Mouse (Mus musculus) E14TG2a.4 (cell line): ENCODE measurements around the gene Mtcl1.

ENCODE experiments used
- H3K27me3 ChIP-seq: 2 replicates; pipeline ENCODE4 v1.6.1; 2014; ENCODE audit warnings: low read length, control low read depth; ENCODE audit not compliant: insufficient read depth
- H3K36me3 ChIP-seq: 2 replicates; pipeline ENCODE4 v1.6.1; 2014; ENCODE audit warnings: low read length, control low read depth; ENCODE audit not compliant: insufficient read depth
- H3K4me1 ChIP-seq: replicated peaks from 2 replicates; pipeline ENCODE4 v1.6.1; 2014; ENCODE audit warnings: low read depth, low read length, control low read depth
- H3K4me3 ChIP-seq: replicated peaks from 2 replicates; pipeline ENCODE4 v1.5.1; 2014; ENCODE audit warnings: mild to moderate bottlenecking, low read length
- H3K9me3 ChIP-seq: 2 replicates; pipeline ENCODE4 v1.6.1; 2014; ENCODE audit warnings: low read length, control low read depth
- CTCF ChIP-seq: conservative IDR thresholded peaks from 2 replicates; pipeline ENCODE4 v1.5.1; 2014; ENCODE audit warnings: low read length
- NANOG ChIP-seq: IDR thresholded peaks from 2 replicates; pipeline ENCODE4 v1.6.1; 2014; ENCODE audit warnings: borderline replicate concordance, low read length, mixed read lengths
- POU5F1 ChIP-seq: IDR thresholded peaks from 2 replicates; pipeline ENCODE4 v1.6.1; 2014; ENCODE audit warnings: low read length, borderline replicate concordance

Gene Mtcl1

GRCm38 (mm10) chr17:66449460-66450341, at the start of gene Mtcl1:
Mtcl1 (minus strand) TSS chr17:66449750.
- peaks cover 75% of the 10 kb centered on the region for H3K4me1 ChIP-seq
- H3K27me3 ChIP-seq, result peaks cover 15% of the 10 kb centered on the region
- H3K36me3 ChIP-seq, result peaks cover 25% of the 10 kb centered on the region
- TF ChIP-seq NANOG, result no peak
- no peak for TF ChIP-seq POU5F1
- no peak for TF ChIP-seq CTCF
- peak within 1 kb of the TSS; percentile 90 for H3K4me3 ChIP-seq
- no peaks in the 10 kb centered on the region for H3K9me3 ChIP-seq

GRCm38 (mm10) chr17:66498598-66498997, 49.0 kb upstream of the Mtcl1 start:
- H3K4me3 ChIP-seq, result no peak overlapping the region
- peaks cover 27% of the 10 kb centered on the region for H3K4me1 ChIP-seq
- peaks cover 88% of the 10 kb centered on the region for H3K36me3 ChIP-seq
- TF ChIP-seq CTCF, result no peak
- no peak for TF ChIP-seq NANOG
- TF ChIP-seq POU5F1, result no peak
- no peaks in the 10 kb centered on the region for H3K27me3 ChIP-seq
- no peaks in the 10 kb centered on the region for H3K9me3 ChIP-seq

- peaks cover 33% of the 10 kb centered on the region for H3K4me1 ChIP-seq
- H3K4me3 ChIP-seq, result no peak overlapping the region
- no peak for TF ChIP-seq NANOG
- no peak for TF ChIP-seq POU5F1
- no peak for TF ChIP-seq CTCF
- H3K36me3 ChIP-seq, result peaks cover 74% of the 10 kb centered on the region
- H3K9me3 ChIP-seq, result no peaks in the 10 kb centered on the region
- H3K27me3 ChIP-seq, result no peaks in the 10 kb centered on the region
Observed at GRCm38 (mm10) chr17:66496589-66496988, 47.0 kb upstream of the Mtcl1 start.

GRCm38 (mm10) chr17:66490022-66490601, 40.6 kb upstream of the Mtcl1 start:
- no peaks in the 10 kb centered on the region for H3K27me3 ChIP-seq
- no peak overlapping the region for H3K4me3 ChIP-seq
- H3K4me1 ChIP-seq, result peaks cover 42% of the 10 kb centered on the region
- H3K36me3 ChIP-seq, result peaks cover 13% of the 10 kb centered on the region
- peak; percentile 96 for TF ChIP-seq CTCF
- no peak for TF ChIP-seq NANOG
- no peaks in the 10 kb centered on the region for H3K9me3 ChIP-seq

- Histone ChIP-seq H3K9me3 (no peaks in the 10 kb centered on the region), H3K4me1 (peaks cover 43% of the 10 kb centered on the region), H3K4me3 (peak overlapping the region; percentile 67; the same call in 1 of the 2 replicates), H3K36me3 (peaks cover 4% of the 10 kb centered on the region; the same call in 1 of the 2 replicates), H3K27me3 (no peaks in the 10 kb centered on the region)
- TF ChIP-seq NANOG, result peak; percentile 85
- peak; percentile 35; the same call in 1 of the 2 replicates for TF ChIP-seq POU5F1
- TF ChIP-seq CTCF, result no peak
Observed at GRCm38 (mm10) chr17:66486576-66486975, 37.0 kb upstream of the Mtcl1 start.

- Histone ChIP-seq H3K4me3 (peak overlapping the region; percentile 87), H3K27me3 (no peaks in the 10 kb centered on the region), H3K36me3 (peaks cover 5% of the 10 kb centered on the region; the same call in 1 of the 2 replicates), H3K4me1 (peaks cover 43% of the 10 kb centered on the region), H3K9me3 (no peaks in the 10 kb centered on the region)
- TF ChIP-seq POU5F1 (no peak), CTCF (peak; percentile 97)
Observed at GRCm38 (mm10) chr17:66485742-66486141, 36.2 kb upstream of the Mtcl1 start.

GRCm38 (mm10) chr17:66484965-66485364, 35.4 kb upstream of the Mtcl1 start:
- peak overlapping the region; percentile 87 for H3K4me3 ChIP-seq
- H3K36me3 ChIP-seq, result peaks cover 7% of the 10 kb centered on the region; the same call in 1 of the 2 replicates
- no peaks in the 10 kb centered on the region for H3K27me3 ChIP-seq
- TF ChIP-seq POU5F1 (no peak), CTCF (no peak), NANOG (no peak)
- H3K9me3 ChIP-seq, result no peaks in the 10 kb centered on the region
- peaks cover 43% of the 10 kb centered on the region for H3K4me1 ChIP-seq

GRCm38 (mm10) chr17:66483651-66484454, 34.3 kb upstream of the Mtcl1 start:
- Histone ChIP-seq H3K36me3 (peaks cover 12% of the 10 kb centered on the region), H3K9me3 (no peaks in the 10 kb centered on the region), H3K4me3 (peak overlapping the region; percentile 87), H3K27me3 (no peaks in the 10 kb centered on the region), H3K4me1 (peaks cover 43% of the 10 kb centered on the region)
- TF ChIP-seq POU5F1 (no peak), NANOG (no peak), CTCF (no peak)
